Mouse (Mus musculus): Measurements from ENCODE around the gene Dusp18. TPM values are rescaled to one million over a fixed set of nuclear protein-coding genes. Genes with fewer than 3 reads are reported as not detected.

Gene Dusp18
- polyA plus RNA-seq, 1 experiment from 2014 or later = 18.9 TPM

- Histone ChIP-seq H3K27me3 (ENCODE audit: low read depth, poor library complexity, severe bottlenecking) (peaks cover 41% of the 10 kb centered on the region), H3K9me3 (replicated peaks) (no peaks in the 10 kb centered on the region), H3K27ac (replicated peaks) (no peak overlapping the region), H3K36me3 (no peaks in the 10 kb centered on the region), H3K4me1 (peaks cover 17% of the 10 kb centered on the region), H3K4me3 (no peak overlapping the region)
- 82% methylated on average over 4 of the region's 4 CpGs for WGBS
- no peak for DNase-seq (ENCODE audit: low spot score)
These were observed 34.7 kb upstream of the Dusp18 start for GRCm38 (mm10) chr11:3860361-3860760.

GRCm38 (mm10) chr11:3862661-3863453, 32.2 kb upstream of the Dusp18 start:
- Histone ChIP-seq H3K4me1 (peaks cover 17% of the 10 kb centered on the region), H3K27ac (replicated peaks) (no peak overlapping the region), H3K9me3 (replicated peaks) (no peaks in the 10 kb centered on the region), H3K27me3 (ENCODE audit: low read depth, poor library complexity, severe bottlenecking) (peaks cover 52% of the 10 kb centered on the region), H3K4me3 (peak overlapping the region; percentile 64), H3K36me3 (no peaks in the 10 kb centered on the region)
- DNase-seq (ENCODE audit: low spot score) = no peak
- WGBS = 76% methylated on average over 19 of the region's 19 CpGs

DNA sequence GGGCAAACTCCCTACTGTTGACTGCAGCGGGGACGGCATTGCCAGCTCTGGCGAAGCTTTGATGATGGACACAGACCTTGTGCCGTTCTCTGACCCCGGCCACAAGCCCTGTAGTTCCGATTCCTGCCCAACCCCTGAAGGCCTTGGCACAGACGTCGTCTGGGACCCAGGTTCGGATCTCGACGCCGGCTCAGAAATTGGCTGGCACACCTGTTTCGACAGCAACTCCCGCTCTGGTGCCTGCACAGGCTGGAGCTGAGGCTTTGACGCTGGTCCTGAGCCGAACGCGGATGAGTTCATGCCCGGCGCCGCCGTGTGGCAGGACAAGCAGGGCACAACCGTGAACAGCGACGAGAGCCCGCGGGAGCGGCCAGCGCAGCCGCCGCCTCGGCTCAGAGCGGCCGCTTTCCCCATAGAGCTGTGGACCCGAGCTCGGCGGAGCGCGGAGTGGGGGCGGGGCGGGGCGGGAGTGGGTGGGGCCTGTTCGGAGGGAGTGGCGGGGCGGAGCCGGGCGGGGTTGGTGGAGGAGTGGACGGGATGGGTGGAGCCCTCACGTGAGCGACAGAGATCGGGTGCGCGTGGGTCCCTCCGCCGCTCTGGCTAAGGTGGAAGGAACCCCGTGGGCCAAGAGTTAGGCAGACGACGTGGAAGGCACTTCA, 31.5 kb upstream of the Dusp18 start, which contains the start of gene Osbp2:
TSS of gene Osbp2 (minus strand) at position 450 of the 659 bp plus-strand sequence.
- DNase-seq (ENCODE audit: low spot score) = peak; percentile 89
- no peaks in the 10 kb centered on the region for H3K36me3 ChIP-seq
- no peaks in the 10 kb centered on the region for H3K9me3 ChIP-seq (replicated peaks)
- H3K4me3 ChIP-seq = peak within 1 kb of the TSS; percentile 64
- H3K27ac ChIP-seq (replicated peaks) = peak within 1 kb of the TSS; percentile 79
- peaks cover 52% of the 10 kb centered on the region for H3K27me3 ChIP-seq (ENCODE audit: low read depth, poor library complexity, severe bottlenecking)
- H3K4me1 ChIP-seq = peaks cover 17% of the 10 kb centered on the region
- 4% methylated on average over 58 of the region's 58 CpGs for WGBS

- Histone ChIP-seq H3K27ac (replicated peaks) (0 out of 2 replicates have a peak overlapping the region, but pooled peaks have one; percentile 79), H3K36me3 (no peaks in the 10 kb centered on the region), H3K27me3 (ENCODE audit: low read depth, poor library complexity, severe bottlenecking) (peaks cover 52% of the 10 kb centered on the region), H3K4me3 (peak overlapping the region; percentile 64), H3K9me3 (replicated peaks) (no peaks in the 10 kb centered on the region), H3K4me1 (peaks cover 17% of the 10 kb centered on the region)
- 53% methylated on average over 6 of the region's 6 CpGs for WGBS
- peak; percentile 19 for DNase-seq (ENCODE audit: low spot score)
These were observed 30.7 kb upstream of the Dusp18 start for GRCm38 (mm10) chr11:3864343-3864742.

DNA sequence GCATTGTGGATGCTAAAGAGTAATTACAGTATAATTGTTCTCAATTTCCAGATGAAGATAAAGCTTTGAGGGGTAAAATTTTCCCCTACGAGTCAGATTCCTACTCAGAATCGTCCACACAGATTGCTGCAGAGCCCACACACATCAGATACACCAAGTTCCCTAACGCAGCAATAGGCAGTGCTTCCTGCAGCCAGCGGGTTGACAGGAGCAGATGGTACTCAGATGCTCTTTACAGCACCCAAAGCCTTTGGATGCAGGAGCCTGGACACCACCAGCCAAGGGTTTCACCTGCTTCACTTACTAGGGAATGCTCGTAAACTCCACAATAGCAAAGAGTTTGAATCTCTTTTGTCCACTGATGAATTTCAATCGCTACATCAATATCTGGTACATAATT, 18.6 kb upstream of the Dusp18 start:
- WGBS = 84% methylated on average over 6 of the region's 6 CpGs
- DNase-seq (ENCODE audit: low spot score) = no peak
- H3K9me3 ChIP-seq (replicated peaks) = no peaks in the 10 kb centered on the region
- H3K27ac ChIP-seq (replicated peaks) = no peak overlapping the region
- H3K27me3 ChIP-seq (ENCODE audit: low read depth, poor library complexity, severe bottlenecking) = no peaks in the 10 kb centered on the region
- no peak overlapping the region for H3K4me3 ChIP-seq
- H3K36me3 ChIP-seq = no peaks in the 10 kb centered on the region
- H3K4me1 ChIP-seq = no peaks in the 10 kb centered on the region

GRCm38 (mm10) chr11:3878660-3879059, 16.4 kb upstream of the Dusp18 start:
- no peak overlapping the region for H3K27ac ChIP-seq (replicated peaks)
- DNase-seq (ENCODE audit: low spot score) = no peak
- H3K9me3 ChIP-seq (replicated peaks) = no peaks in the 10 kb centered on the region
- no peaks in the 10 kb centered on the region for H3K36me3 ChIP-seq
- H3K27me3 ChIP-seq (ENCODE audit: low read depth, poor library complexity, severe bottlenecking) = no peaks in the 10 kb centered on the region
- H3K4me3 ChIP-seq = no peak overlapping the region
- 84% methylated on average over 7 of the region's 7 CpGs for WGBS
- H3K4me1 ChIP-seq = no peaks in the 10 kb centered on the region; the same call in 1 of the 2 replicates

DNA sequence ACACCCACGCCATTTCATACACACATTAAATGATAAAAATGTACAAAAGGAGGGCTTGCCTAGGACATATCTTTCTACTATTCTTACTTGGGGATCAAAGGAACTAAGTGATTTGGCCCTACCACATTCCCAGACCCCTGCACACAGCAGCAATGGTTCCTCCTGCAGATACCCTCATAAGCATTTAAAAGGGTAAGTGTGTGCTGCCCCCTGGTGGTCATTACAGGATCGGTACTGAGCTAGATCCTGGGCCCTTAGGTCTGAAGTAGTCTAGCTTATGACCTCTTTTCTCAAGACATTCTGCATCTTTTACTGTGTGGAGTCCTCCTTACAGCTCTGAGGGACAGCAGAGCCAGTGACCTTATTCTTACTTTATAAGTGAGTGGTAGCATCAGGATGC, 15.2 kb upstream of the Dusp18 start:
- DNase-seq (ENCODE audit: low spot score) = peak; percentile 71
- no peak overlapping the region for H3K27ac ChIP-seq (replicated peaks)
- peaks cover 1% of the 10 kb centered on the region; the same call in 1 of the 2 replicates for H3K4me1 ChIP-seq
- no peaks in the 10 kb centered on the region for H3K9me3 ChIP-seq (replicated peaks)
- no peak overlapping the region for H3K4me3 ChIP-seq
- H3K27me3 ChIP-seq (ENCODE audit: low read depth, poor library complexity, severe bottlenecking) = no peaks in the 10 kb centered on the region
- WGBS = 45% methylated on average over 2 of the region's 2 CpGs
- H3K36me3 ChIP-seq = no peaks in the 10 kb centered on the region

DNA sequence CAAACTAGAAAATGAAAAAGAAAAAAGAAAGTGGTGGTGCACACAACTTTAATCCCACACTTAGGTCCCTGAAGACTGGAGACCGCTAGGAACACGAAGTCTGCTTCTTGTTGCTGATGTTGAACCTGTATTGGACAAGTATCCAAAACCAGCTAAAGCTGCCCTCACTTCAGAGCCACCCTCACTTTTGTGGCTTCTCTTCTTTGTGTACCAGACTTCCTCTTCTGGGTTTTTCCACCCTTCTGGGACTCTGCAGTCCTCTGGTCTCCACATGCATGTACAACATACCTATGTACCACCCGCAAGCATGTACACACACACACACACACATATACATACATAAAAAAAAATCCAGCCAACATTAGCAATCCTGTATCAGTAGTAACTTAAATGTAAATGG, 11.3 kb upstream of the Dusp18 start:
- no peaks in the 10 kb centered on the region for H3K36me3 ChIP-seq
- H3K27ac ChIP-seq (replicated peaks) = no peak overlapping the region
- 88% methylated on average over 3 of the region's 3 CpGs for WGBS
- H3K27me3 ChIP-seq (ENCODE audit: low read depth, poor library complexity, severe bottlenecking) = no peaks in the 10 kb centered on the region
- DNase-seq (ENCODE audit: low spot score) = no peak
- H3K9me3 ChIP-seq (replicated peaks) = no peaks in the 10 kb centered on the region
- no peak overlapping the region for H3K4me3 ChIP-seq
- peaks cover 5% of the 10 kb centered on the region; the same call in 1 of the 2 replicates for H3K4me1 ChIP-seq

DNA sequence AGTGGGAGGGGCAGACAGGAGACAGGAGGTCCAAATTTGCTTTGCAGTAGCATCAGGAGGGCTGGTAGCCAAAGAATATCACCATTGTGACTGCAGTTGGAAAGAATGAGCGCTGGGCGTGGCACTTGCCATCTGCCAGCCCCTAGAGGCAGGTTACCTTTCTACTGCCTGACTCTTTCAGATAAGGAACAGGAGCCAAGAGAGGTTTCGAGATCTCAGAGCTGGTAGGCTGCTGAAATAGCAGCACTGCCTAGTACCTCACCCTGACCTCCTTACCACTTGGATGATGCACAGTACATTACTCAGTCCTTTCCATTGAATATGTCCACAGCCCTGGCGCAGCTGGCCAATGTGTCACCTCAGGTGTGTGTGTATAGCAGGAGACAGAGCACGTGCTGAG, 7.7 kb upstream of the Dusp18 start:
- WGBS = 84% methylated on average over 5 of the region's 5 CpGs
- no peaks in the 10 kb centered on the region for H3K9me3 ChIP-seq (replicated peaks)
- H3K4me3 ChIP-seq = no peak overlapping the region
- no peak overlapping the region for H3K27ac ChIP-seq (replicated peaks)
- H3K27me3 ChIP-seq (ENCODE audit: low read depth, poor library complexity, severe bottlenecking) = no peaks in the 10 kb centered on the region
- H3K4me1 ChIP-seq = peaks cover 5% of the 10 kb centered on the region; the same call in 1 of the 2 replicates
- no peaks in the 10 kb centered on the region for H3K36me3 ChIP-seq
- no peak for DNase-seq (ENCODE audit: low spot score)

- Histone ChIP-seq H3K36me3 (peaks cover 25% of the 10 kb centered on the region), H3K27ac (replicated peaks) (peak overlapping the region; percentile 92; the same call in 1 of the 2 replicates), H3K27me3 (ENCODE audit: low read depth, poor library complexity, severe bottlenecking) (no peaks in the 10 kb centered on the region), H3K4me1 (peaks cover 21% of the 10 kb centered on the region), H3K4me3 (peak overlapping the region; percentile 57), H3K9me3 (replicated peaks) (no peaks in the 10 kb centered on the region)
- no peak for DNase-seq (ENCODE audit: low spot score)
- 79% methylated on average over 6 of the region's 6 CpGs for WGBS
These were observed 1.1 kb upstream of the Dusp18 start for GRCm38 (mm10) chr11:3893970-3894369.

GRCm38 (mm10) chr11:3895458-3895857, 418 bp downstream of the Dusp18 start:
- DNase-seq (ENCODE audit: low spot score) = no peak
- WGBS = 9% methylated on average over 10 of the region's 10 CpGs
- peak overlapping the region; percentile 57 for H3K4me3 ChIP-seq

DNA sequence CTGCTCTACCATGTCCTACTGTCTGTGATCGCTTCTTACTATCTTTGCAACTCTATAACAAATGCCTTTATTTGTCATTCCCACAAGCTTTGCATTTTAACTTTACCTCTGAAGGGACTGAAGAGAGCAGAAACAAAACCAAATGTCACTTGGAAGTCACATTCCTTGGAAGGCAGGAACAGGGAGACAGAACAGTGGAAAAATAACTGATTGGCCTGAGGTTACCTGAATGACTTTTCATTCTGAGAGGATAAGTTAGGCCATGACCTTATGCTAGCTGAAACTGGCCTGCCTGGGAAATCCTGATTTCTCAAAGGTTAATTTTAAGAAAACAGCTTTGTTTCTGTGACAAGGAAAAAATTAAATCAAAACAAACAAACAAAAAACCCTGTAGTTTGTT, 893 bp downstream of the Dusp18 start:
- 88% methylated on average over 1 of the region's 1 CpGs for WGBS

More at GRCm38 (mm10) chr11:3895458-3895857, 418 bp downstream of the Dusp18 start:
- Histone ChIP-seq H3K27me3 (ENCODE audit: low read depth, poor library complexity, severe bottlenecking) (no peaks in the 10 kb centered on the region), H3K9me3 (replicated peaks) (no peaks in the 10 kb centered on the region), H3K27ac (replicated peaks) (peak overlapping the region; percentile 92), H3K36me3 (peaks cover 37% of the 10 kb centered on the region), H3K4me1 (peaks cover 24% of the 10 kb centered on the region)

DNA sequence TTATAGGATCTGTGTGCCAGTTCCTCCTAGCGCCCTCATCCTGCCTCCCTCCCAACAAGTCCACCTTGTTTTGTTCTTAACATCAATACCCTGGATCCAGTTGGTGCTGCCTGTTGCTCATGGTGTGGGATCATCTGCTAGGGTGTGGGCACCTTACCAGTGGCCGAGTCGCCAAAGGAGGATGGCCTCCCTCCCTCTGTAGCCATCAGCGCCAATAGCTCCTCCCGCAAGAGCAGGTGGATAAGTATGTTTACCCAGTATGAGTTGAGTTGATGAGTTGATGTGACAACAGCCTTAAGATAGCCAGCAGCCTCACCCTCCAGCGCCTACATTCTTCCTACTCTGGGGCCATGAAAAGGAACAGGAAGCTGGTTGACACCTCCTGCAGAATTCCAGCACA, 5.3 kb downstream of the Dusp18 start:
- Histone ChIP-seq H3K4me3 (no peak overlapping the region), H3K27me3 (ENCODE audit: low read depth, poor library complexity, severe bottlenecking) (no peaks in the 10 kb centered on the region), H3K9me3 (replicated peaks) (no peaks in the 10 kb centered on the region), H3K36me3 (peaks cover 43% of the 10 kb centered on the region), H3K27ac (replicated peaks) (no peak overlapping the region), H3K4me1 (peaks cover 13% of the 10 kb centered on the region)
- WGBS = 88% methylated on average over 6 of the region's 6 CpGs
- no peak for DNase-seq (ENCODE audit: low spot score)

More for the DNA sequence above, 893 bp downstream of the Dusp18 start:
- H3K4me1 ChIP-seq = peaks cover 24% of the 10 kb centered on the region
- peaks cover 37% of the 10 kb centered on the region for H3K36me3 ChIP-seq
- H3K27me3 ChIP-seq (ENCODE audit: low read depth, poor library complexity, severe bottlenecking) = no peaks in the 10 kb centered on the region
- no peak for DNase-seq (ENCODE audit: low spot score)
- no peak overlapping the region for H3K27ac ChIP-seq (replicated peaks)
- H3K4me3 ChIP-seq = no peak overlapping the region
- H3K9me3 ChIP-seq (replicated peaks) = no peaks in the 10 kb centered on the region

Data from midbrain, embryonic 10.5 days (tissue).